Mouse (Mus musculus): ENCODE data around the gene Edem1. TPM values are rescaled to one million over a fixed set of nuclear protein-coding genes. Genes with fewer than 3 reads are reported as not detected.

Edem1 gene
- polyA plus RNA-seq, 1 experiment from 2014 or later: 10.2 TPM

DNA sequence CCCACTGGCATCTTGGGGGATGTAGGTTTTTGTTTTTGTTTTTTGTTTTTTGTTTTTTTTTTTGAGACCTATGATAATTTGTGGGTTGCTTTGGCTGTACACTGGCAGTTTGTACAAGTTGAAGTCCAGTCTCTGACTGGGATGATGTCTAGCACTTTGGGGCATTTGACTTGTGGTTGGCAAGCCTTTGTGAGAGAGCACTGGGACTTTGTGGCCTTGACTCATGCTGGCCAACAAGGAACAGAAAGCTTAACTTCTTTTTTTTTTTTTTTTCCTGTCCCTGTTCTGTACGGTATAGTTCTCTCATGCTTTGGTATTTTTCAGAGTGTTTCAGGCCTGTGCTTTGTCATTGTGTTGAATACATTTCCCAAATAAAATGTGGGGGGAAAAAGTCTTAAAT lies 3.7 kb downstream of the Edem1 start:
- H3K27me3 ChIP-seq (replicated peaks): no peaks in the 10 kb centered on the region
- H3K27ac ChIP-seq (replicated peaks): no peak overlapping the region
- no peak overlapping the region for H3K4me2 ChIP-seq
- 67% methylated on average over 1 of the region's 1 CpGs for WGBS
- ATAC-seq (ENCODE audit: extremely low read depth, insufficient number of reproducible peaks, low FRiP score, low TSS enrichment): no peak
- peaks cover 8% of the 10 kb centered on the region for H3K36me3 ChIP-seq
- H3K9me3 ChIP-seq: no peaks in the 10 kb centered on the region
- no peak overlapping the region for H3K9ac ChIP-seq
- peaks cover 25% of the 10 kb centered on the region for H3K4me1 ChIP-seq
- H3K4me3 ChIP-seq: no peak overlapping the region

GRCm38 (mm10) chr6:108832989-108833388 lies 4.5 kb downstream of the Edem1 start:
- Histone ChIP-seq H3K4me3 (no peak overlapping the region), H3K36me3 (peaks cover 16% of the 10 kb centered on the region), H3K9ac (no peak overlapping the region), H3K27ac (replicated peaks) (no peak overlapping the region), H3K27me3 (replicated peaks) (no peaks in the 10 kb centered on the region), H3K4me1 (peaks cover 19% of the 10 kb centered on the region), H3K4me2 (no peak overlapping the region), H3K9me3 (no peaks in the 10 kb centered on the region)
- WGBS: 60% methylated on average over 6 of the region's 6 CpGs
- ATAC-seq (ENCODE audit: extremely low read depth, insufficient number of reproducible peaks, low FRiP score, low TSS enrichment): no peak

DNA sequence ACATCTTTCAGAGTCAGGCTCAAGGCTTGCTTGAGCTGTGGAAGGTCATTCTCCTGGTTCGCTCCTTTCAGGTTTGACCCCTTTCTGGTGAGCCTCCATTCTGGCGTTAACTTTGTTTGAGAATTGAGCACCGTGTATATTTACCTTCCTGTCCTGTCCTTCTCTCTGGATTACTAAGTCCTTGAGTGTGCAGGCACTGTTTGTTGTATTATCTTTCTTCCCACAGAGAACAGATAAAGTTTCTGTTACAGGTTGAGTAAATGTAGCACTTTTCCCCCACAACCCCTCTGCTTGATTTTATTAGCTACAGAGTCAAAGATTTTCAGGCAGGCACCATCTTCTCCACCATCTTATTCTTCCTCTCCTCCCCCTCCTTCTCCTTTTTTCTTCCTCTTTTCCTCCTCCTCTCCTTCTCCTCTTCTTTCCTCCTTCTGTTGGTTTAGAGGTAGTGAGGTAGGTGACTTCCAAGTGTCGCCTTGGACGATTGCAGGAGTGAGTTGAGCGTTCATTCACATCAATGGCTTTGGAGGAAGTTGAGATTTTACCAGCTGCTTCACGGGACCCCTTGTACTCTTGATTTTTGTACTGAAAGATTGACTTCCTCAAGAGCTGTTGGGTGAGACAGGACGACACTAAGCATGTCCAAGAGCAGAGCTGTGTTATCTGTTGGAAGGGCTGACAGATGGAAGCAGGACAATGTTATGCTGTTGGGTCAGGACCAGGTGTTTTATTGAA lies 5.7 kb downstream of the Edem1 start:
- Histone ChIP-seq H3K9ac (no peak overlapping the region), H3K4me3 (no peak overlapping the region), H3K27ac (replicated peaks) (no peak overlapping the region), H3K36me3 (peaks cover 24% of the 10 kb centered on the region), H3K4me2 (no peak overlapping the region), H3K27me3 (replicated peaks) (no peaks in the 10 kb centered on the region), H3K9me3 (no peaks in the 10 kb centered on the region), H3K4me1 (peaks cover 19% of the 10 kb centered on the region)
- WGBS: 60% methylated on average over 8 of the region's 8 CpGs
- no peak for ATAC-seq (ENCODE audit: extremely low read depth, insufficient number of reproducible peaks, low FRiP score, low TSS enrichment)

GRCm38 (mm10) chr6:108835765-108836691 lies 7.6 kb downstream of the Edem1 start:
- Histone ChIP-seq H3K27ac (replicated peaks) (no peak overlapping the region), H3K27me3 (replicated peaks) (no peaks in the 10 kb centered on the region), H3K9ac (no peak overlapping the region), H3K4me3 (no peak overlapping the region), H3K4me2 (no peak overlapping the region), H3K4me1 (peaks cover 8% of the 10 kb centered on the region; the same call in 1 of the 2 replicates), H3K36me3 (peaks cover 38% of the 10 kb centered on the region), H3K9me3 (no peaks in the 10 kb centered on the region)
- WGBS: 82% methylated on average over 16 of the region's 16 CpGs
- ATAC-seq (ENCODE audit: extremely low read depth, insufficient number of reproducible peaks, low FRiP score, low TSS enrichment): no peak

GRCm38 (mm10) chr6:108837081-108837480 lies 8.6 kb downstream of the Edem1 start:
- H3K27me3 ChIP-seq (replicated peaks): no peaks in the 10 kb centered on the region

DNA sequence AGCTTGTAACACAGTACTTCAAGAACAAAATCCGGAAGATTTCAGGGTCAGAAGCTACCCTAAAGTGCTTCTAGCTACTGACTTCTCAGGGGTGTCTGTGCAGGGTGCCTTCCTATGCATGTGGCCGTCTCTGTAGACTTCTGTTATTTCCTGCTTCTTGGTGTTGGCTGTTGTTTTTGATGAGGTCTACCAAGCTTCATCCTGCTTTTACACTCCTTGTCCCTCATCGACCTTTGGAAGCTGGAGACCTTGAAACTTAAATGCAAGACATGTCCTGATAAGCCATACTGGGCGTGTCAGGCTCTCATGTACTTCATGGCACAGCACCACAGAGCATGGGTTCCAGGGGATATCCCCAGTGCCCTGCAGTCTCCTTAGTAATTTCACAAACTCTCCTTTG lies 9.5 kb downstream of the Edem1 start:
- no peaks in the 10 kb centered on the region for H3K9me3 ChIP-seq
- H3K4me1 ChIP-seq: peaks cover 8% of the 10 kb centered on the region; the same call in 1 of the 2 replicates
- peaks cover 47% of the 10 kb centered on the region for H3K36me3 ChIP-seq
- no peak overlapping the region for H3K4me2 ChIP-seq
- H3K27me3 ChIP-seq (replicated peaks): no peaks in the 10 kb centered on the region
- no peak for ATAC-seq (ENCODE audit: extremely low read depth, insufficient number of reproducible peaks, low FRiP score, low TSS enrichment)
- no peak overlapping the region for H3K4me3 ChIP-seq
- no peak overlapping the region for H3K27ac ChIP-seq (replicated peaks)
- H3K9ac ChIP-seq: no peak overlapping the region
- 75% methylated on average over 4 of the region's 4 CpGs for WGBS

More at GRCm38 (mm10) chr6:108837081-108837480, 8.6 kb downstream of the Edem1 start:
- no peak overlapping the region for H3K27ac ChIP-seq (replicated peaks)
- H3K4me3 ChIP-seq: no peak overlapping the region
- H3K9ac ChIP-seq: no peak overlapping the region
- H3K4me1 ChIP-seq: peaks cover 8% of the 10 kb centered on the region; the same call in 1 of the 2 replicates
- H3K4me2 ChIP-seq: no peak overlapping the region
- peaks cover 43% of the 10 kb centered on the region for H3K36me3 ChIP-seq
- no peaks in the 10 kb centered on the region for H3K9me3 ChIP-seq
- ATAC-seq (ENCODE audit: extremely low read depth, insufficient number of reproducible peaks, low FRiP score, low TSS enrichment): no peak
- 84% methylated on average over 4 of the region's 4 CpGs for WGBS

DNA sequence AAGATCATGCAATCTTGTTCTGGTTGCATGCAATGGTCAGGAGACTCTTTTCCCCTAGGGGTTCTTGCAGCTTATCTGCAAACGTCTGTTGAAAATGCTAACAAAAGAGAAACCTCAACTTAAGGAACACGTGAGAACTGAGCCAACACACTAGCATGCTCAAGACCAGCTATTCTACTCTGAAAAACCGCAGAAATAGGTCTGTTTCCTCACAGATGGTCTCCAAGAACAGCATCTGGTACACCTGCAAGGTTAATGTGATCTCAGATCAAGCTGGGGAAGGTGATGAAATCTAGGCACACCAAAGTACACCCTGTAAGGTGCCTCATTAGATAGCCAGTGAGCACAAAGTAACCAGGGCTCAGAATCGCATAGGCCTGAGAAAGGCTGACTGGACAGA lies 11.0 kb downstream of the Edem1 start:
- no peak overlapping the region for H3K9ac ChIP-seq
- H3K27me3 ChIP-seq (replicated peaks): no peaks in the 10 kb centered on the region
- peaks cover 62% of the 10 kb centered on the region for H3K36me3 ChIP-seq
- WGBS: 82% methylated on average over 4 of the region's 4 CpGs
- H3K4me3 ChIP-seq: no peak overlapping the region
- H3K4me1 ChIP-seq: no peaks in the 10 kb centered on the region; the same call in 1 of the 2 replicates
- no peak overlapping the region for H3K4me2 ChIP-seq
- H3K27ac ChIP-seq (replicated peaks): no peak overlapping the region
- no peak for ATAC-seq (ENCODE audit: extremely low read depth, insufficient number of reproducible peaks, low FRiP score, low TSS enrichment)
- H3K9me3 ChIP-seq: no peaks in the 10 kb centered on the region

- Histone ChIP-seq H3K9ac (no peak overlapping the region), H3K9me3 (no peaks in the 10 kb centered on the region), H3K4me3 (no peak overlapping the region), H3K4me1 (no peaks in the 10 kb centered on the region; the same call in 1 of the 2 replicates), H3K4me2 (no peak overlapping the region), H3K27me3 (replicated peaks) (no peaks in the 10 kb centered on the region), H3K27ac (replicated peaks) (no peak overlapping the region), H3K36me3 (peaks cover 72% of the 10 kb centered on the region)
- 91% methylated on average over 8 of the region's 8 CpGs for WGBS
- ATAC-seq (ENCODE audit: extremely low read depth, insufficient number of reproducible peaks, low FRiP score, low TSS enrichment): no peak
Observed at GRCm38 (mm10) chr6:108840861-108841640, 12.6 kb downstream of the Edem1 start.

DNA sequence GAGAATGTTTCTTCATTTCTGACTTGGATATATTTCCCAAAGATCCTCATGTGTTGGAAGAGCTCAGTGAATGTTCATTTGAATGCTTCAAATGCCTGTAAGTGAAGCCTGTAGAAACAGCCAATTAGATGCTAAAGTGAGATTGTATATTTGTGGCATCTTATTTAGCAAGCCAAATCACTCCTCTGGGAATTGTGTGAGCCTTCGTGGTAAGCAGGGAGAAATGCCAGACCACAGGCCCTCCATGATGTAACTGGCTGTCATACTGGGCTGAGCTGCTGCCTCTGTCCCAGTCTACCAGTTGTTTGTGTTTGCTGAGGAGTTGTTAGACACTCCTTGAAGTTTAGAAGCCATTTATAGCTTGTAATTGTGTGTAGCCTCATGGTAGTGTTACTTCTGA lies 15.2 kb downstream of the Edem1 start:
- Histone ChIP-seq H3K4me2 (no peak overlapping the region), H3K27me3 (replicated peaks) (no peaks in the 10 kb centered on the region), H3K9ac (no peak overlapping the region), H3K36me3 (peaks cover 68% of the 10 kb centered on the region), H3K9me3 (no peaks in the 10 kb centered on the region), H3K4me1 (no peaks in the 10 kb centered on the region), H3K4me3 (no peak overlapping the region), H3K27ac (replicated peaks) (no peak overlapping the region)
- WGBS: 76% methylated on average over 1 of the region's 1 CpGs
- ATAC-seq (ENCODE audit: extremely low read depth, insufficient number of reproducible peaks, low FRiP score, low TSS enrichment): no peak

- no peak overlapping the region for H3K4me2 ChIP-seq
- H3K27ac ChIP-seq (replicated peaks): no peak overlapping the region
- WGBS: 70% methylated on average over 3 of the region's 3 CpGs
Observed at GRCm38 (mm10) chr6:108844093-108844492, 15.7 kb downstream of the Edem1 start.

GRCm38 (mm10) chr6:108844771-108845170 lies 16.3 kb downstream of the Edem1 start:
- 84% methylated on average over 7 of the region's 7 CpGs for WGBS

More at GRCm38 (mm10) chr6:108844093-108844492, 15.7 kb downstream of the Edem1 start:
- Histone ChIP-seq H3K36me3 (peaks cover 71% of the 10 kb centered on the region), H3K4me3 (no peak overlapping the region), H3K4me1 (no peaks in the 10 kb centered on the region), H3K27me3 (replicated peaks) (no peaks in the 10 kb centered on the region), H3K9ac (no peak overlapping the region), H3K9me3 (no peaks in the 10 kb centered on the region)
- ATAC-seq (ENCODE audit: extremely low read depth, insufficient number of reproducible peaks, low FRiP score, low TSS enrichment): no peak

More at GRCm38 (mm10) chr6:108844771-108845170, 16.3 kb downstream of the Edem1 start:
- no peak overlapping the region for H3K4me3 ChIP-seq
- no peaks in the 10 kb centered on the region for H3K27me3 ChIP-seq (replicated peaks)
- H3K4me2 ChIP-seq: no peak overlapping the region
- peaks cover 70% of the 10 kb centered on the region for H3K36me3 ChIP-seq
- no peak for ATAC-seq (ENCODE audit: extremely low read depth, insufficient number of reproducible peaks, low FRiP score, low TSS enrichment)
- H3K9me3 ChIP-seq: no peaks in the 10 kb centered on the region
- no peak overlapping the region for H3K27ac ChIP-seq (replicated peaks)
- no peaks in the 10 kb centered on the region for H3K4me1 ChIP-seq
- no peak overlapping the region for H3K9ac ChIP-seq

Measured in heart, embryonic 13.5 days (tissue).